Mouse (Mus musculus) adrenal gland, postnatal 4 days (tissue): ENCODE measurements around the gene Spock1. TPM values are rescaled to one million over a fixed set of nuclear protein-coding genes. Genes with fewer than 3 reads are reported as not detected.

Experiments
- DNase-seq, 2 experiments: peaks; one replicate each; pipeline ENCODE4 v3.0.0; 2021 to 2022; ENCODE audit warnings: low spot score in 2 of 2, mixed read lengths in 2 of 2
- total RNA-seq, 2 experiments: library from RNA; stranded (reverse); gene quantifications; 2 replicates each; pipeline ENCODE4 v1.2.3; 2021

Spock1 gene
- total RNA-seq, 2 experiments from 2014 or later, result 30.0 to 35.2 TPM

DNA sequence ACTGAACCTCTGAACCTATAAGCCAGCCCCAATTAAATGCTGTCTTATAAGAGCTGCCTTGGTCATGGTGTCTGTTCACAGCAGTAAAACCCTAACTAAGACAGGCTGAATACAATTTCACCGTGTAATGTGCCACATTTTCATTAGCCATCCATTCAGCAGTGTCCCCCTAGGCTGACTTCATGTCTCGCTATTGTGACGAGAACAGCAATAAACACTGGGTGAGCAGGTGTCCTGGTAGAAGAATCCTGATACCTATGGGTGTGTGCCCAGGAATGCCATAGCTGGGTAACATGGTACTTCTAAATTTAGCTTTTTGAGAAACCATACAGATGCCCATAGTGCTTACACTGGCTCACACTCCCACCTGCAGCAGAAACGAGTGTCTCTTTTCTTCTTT, 500.5 kb downstream of the Spock1 start:
- no peak for DNase-seq

GRCm38 (mm10) chr13:57402386-57402785, 505.7 kb downstream of the Spock1 start:
- DNase-seq, result no peak

- no peak for DNase-seq
Measured at GRCm38 (mm10) chr13:57372141-57372700, 535.9 kb downstream of the Spock1 start.

Other genes with a start within 250 kb of the Spock1 start
- gene Klhl3, start 205.3 kb upstream of the Spock1 start, total RNA-seq, result 1 to 10 TPM; 4.1 to 5.0 TPM
- 100 to 1,000 TPM; 214 TPM for gene Hnrnpa0, start 220.2 kb upstream of the Spock1 start, total RNA-seq
- 10 to 100 TPM; 51.0 to 58.0 TPM for gene Idnk, start 249.3 kb upstream of the Spock1 start, total RNA-seq